Mouse (Mus musculus) heart, postnatal 14 days (tissue): ENCODE data around the gene Mettl14. TPM values are rescaled to one million over a fixed set of nuclear protein-coding genes. Genes with fewer than 3 reads are reported as not detected.

Source experiments
- DNase-seq, 2 experiments: peaks; one replicate each; pipeline ENCODE4 v3.0.0; 2021 to 2022
- intact Hi-C: fragments of 180-260 bp; cut with DNase I; formaldehyde crosslinking; loops from one replicate; pipeline ENCODE4 v1.15.1; 2025
- total RNA-seq, 2 experiments: library from RNA; stranded (reverse); gene quantifications; 2 replicates each; pipeline ENCODE4 v1.2.3; 2021

Gene Mettl14
- total RNA-seq, 2 experiments from 2014 or later, result 10.1 to 10.8 TPM

- intact Hi-C loops, result no loop called here
- peak in 1 of 2 experiments; percentile 25 for DNase-seq
Measured at GRCm38 (mm10) chr3:123324326-123324725, 61.6 kb downstream of the Mettl14 start.

DNA sequence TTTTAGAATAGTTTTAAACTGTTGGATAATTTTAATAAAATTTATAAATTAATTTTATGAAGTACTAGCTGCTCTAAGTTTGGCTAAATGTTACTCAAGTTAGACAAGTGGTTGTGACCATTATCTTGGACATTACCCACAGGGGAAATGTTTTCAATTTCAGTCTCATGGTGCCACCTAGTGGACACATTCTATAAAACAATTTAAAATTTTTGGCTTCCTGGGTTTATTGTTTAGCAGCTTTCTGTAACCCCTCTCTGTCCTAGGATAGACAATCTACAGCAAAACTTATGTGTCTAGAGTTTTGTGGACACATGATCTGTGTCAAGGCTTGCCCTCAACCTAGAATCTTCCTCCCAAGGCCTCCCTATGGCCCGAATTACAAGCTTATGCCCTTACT lies 63.8 kb downstream of the Mettl14 start:
- intact Hi-C loops, result loop anchor here (2.0 kb wide), 1 partner anchor 153 kb away; no protein-coding TSS in a partner anchor
- DNase-seq, result peak in 1 of 2 experiments; percentile 61

DNA sequence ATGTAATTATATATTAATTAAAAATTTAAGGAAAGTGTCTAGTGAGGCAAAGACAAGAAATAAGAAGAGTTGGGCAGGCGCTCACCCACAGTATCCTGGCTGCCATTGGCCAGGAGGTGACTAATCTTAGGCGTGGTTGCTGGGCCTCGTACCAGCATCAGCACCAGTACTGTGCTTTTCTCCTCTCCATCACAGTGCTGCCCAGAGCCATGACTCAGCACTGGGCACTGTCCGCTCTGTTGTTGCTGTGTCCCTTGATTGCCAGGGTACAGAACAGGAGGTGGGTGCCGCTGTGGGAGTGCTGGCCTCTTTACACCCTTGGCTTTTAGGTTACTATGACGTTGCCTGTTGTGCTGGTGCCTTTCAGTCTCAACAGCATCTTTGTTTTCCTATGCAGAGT lies 64.3 kb downstream of the Mettl14 start:
- DNase-seq, result peak; percentile 61 to 65
- intact Hi-C loops, result loop anchor here (2.0 kb wide), 1 partner anchor 153 kb away; no protein-coding TSS in a partner anchor

DNA sequence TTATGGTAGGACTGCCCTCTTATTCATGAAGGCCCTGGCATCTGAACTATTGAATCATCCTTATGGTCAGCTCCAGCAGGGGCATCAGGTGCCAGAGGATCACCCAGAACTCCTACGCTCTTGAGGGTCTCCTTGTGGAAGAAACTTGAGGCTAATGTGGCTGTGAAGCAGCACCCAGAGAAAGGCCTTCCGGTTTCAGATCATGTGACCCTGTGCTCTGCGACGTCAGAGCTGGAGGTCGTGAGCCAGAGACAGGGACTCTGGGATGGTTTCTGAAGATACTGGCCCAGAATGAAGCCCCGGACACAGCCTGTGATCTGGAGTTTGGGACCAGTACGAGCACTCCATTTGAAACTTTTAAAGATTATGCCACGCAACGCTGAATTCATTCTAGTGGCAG lies 65.6 kb downstream of the Mettl14 start:
- no peak for DNase-seq
- intact Hi-C loops, result no loop called here

Other genes with a start within 250 kb of the Mettl14 start
- 10 to 100 TPM; 62.0 to 65.2 TPM for gene Synpo2, start 150.0 kb downstream of the Mettl14 start, total RNA-seq
- 10 to 100 TPM; 43.5 to 54.0 TPM for gene Sec24d, start 118.7 kb downstream of the Mettl14 start, total RNA-seq
- gene Prss12, start 60.8 kb upstream of the Mettl14 start, total RNA-seq, result 1 to 10 TPM in 1 of 2 experiments, under 1 TPM in 1; 0.80 to 1.7 TPM